Mouse (Mus musculus): ENCODE data around the gene Wfdc13. TPM values are rescaled to one million over a fixed set of nuclear protein-coding genes. Genes with fewer than 3 reads are reported as not detected.
"Not testable (repeated sequence)": the region's sequence is repeated elsewhere in the genome, so short reads cannot be mapped to it uniquely, and the experiment has no call there.

Wfdc13 gene
- total RNA-seq, 2 experiments from 2014 or later: not detected

DNA sequence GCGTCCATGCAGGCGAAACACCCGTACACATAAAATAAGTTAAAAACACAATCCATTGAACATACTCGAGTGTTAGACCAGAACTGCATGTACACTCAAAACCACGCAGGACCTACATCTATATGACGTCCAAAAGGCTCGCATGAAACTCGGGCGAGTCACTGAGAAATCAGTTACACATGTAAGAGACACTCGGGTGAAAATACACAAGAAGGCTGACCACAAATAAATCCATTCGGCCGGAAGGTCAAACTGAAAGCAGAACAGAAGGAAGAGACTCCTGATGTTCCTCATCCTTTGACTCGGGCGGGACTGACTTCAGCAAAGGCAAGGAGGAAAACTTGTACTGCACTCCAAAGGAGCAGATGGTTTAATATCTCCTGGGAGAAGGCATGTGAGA lies 21.1 kb downstream of the Wfdc13 start:
- ATAC-seq (replicated peaks; ENCODE audit: low FRiP score, poor library complexity, severe bottlenecking): no peak

DNA sequence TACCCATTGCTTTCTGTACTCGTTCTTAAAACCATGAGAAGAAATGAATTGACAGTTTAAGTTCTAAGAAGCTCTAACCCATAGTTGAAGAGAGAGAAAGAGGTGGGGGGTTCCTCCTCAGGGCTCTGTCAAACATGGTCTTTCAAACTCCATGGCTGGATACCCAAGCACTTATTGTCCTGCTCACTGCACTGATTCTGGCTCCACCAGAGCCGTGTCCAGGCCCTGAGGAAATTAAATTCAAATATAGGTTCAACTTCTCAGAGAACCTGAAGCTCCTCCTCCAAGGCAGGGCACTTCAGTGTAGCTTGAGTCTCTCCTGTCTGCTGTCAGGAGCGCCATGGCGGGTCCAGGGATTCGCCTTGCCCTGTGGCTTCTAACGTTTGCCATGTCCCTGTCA lies 30.1 kb downstream of the Wfdc13 start, which contains the start of gene Spint5:
Spint5 (plus strand) TSS at position 301 of the 400 bp plus-strand sequence.
- ATAC-seq (replicated peaks; ENCODE audit: low FRiP score, poor library complexity, severe bottlenecking): no peak

DNA sequence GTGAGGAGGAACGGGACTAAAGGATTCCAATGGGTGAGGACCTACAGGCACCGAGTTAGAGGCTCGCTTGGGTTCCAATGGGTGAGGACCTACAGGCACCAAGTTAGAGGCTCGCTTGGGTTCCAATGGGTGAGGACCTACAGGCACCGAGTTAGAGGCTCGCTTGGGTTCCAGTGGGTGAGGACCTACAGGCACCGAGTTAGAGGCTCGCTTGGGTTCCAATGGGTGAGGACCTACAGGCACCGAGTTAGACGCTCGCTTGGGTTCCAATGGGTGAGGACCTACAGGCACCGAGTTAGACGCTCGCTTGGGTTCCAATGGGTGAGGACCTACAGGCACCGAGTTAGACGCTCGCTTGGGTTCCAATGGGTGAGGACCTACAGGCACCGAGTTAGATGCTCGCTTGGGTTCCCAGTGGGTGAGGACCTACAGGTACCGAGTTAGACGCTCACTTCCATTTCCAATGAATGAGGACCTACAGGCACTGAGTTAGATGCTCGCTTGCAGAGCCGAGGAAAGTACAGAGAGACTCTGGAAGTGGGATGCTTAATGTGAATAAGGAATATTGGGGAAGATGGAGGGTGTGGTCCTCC lies 31.4 kb downstream of the Wfdc13 start:
- ATAC-seq (replicated peaks; ENCODE audit: low FRiP score, poor library complexity, severe bottlenecking): not testable (repeated sequence)

DNA sequence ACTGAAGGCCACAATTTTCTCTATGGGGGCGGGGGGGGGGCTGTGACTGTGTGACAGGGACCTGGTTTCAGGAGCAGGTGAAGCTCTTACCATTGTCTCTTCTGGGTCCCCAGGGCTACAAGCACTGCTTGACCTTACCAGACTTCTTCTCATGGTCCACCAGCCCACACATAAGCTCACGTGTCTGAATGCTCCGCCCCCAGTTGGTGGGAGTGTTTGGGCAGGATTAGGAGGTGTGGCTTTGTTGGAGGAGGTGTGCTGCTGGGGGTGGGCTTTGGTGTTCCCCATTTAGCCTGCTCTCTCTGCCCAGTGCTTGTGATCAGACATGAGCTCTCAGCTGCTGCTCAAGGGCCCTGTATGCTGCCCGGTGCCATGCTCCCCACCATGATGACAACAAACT lies 38.4 kb downstream of the Wfdc13 start:
- ATAC-seq (replicated peaks; ENCODE audit: low FRiP score, poor library complexity, severe bottlenecking): no peak

DNA sequence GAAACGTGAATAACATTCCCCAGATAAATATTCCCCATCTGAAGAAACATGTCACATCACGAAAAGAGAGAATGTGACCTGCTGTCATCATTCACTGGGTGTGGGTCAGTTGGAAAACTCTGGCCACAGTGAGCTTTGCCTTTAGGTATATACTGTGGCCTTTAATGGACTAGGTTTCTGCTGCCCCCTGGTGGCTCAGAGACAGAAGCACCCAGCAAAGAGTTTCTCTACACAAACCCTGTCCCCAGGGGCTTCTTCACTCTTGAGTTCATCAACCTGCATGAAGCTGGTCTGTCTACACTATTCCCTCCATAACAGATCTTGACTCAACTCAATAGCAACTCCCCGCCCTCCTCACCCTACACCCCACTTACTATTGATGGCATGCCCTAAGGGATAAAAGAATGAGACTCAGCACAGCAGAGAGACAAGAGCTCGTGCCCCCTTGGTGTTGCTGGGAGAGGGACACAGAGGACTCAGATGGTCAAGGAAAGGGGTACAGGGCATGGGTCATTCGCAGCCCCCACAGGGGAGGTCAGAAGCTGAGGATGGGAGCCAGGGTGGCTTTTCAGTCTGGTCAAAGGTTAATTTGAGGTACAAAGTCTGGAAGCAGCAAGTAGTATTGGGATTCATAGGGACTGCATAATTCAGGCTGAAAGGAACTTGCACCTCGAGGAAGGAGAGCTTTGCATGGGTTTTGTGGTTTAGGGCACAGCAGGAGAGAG lies 41.1 kb downstream of the Wfdc13 start:
- ATAC-seq (replicated peaks; ENCODE audit: low FRiP score, poor library complexity, severe bottlenecking): peak; percentile 92

DNA sequence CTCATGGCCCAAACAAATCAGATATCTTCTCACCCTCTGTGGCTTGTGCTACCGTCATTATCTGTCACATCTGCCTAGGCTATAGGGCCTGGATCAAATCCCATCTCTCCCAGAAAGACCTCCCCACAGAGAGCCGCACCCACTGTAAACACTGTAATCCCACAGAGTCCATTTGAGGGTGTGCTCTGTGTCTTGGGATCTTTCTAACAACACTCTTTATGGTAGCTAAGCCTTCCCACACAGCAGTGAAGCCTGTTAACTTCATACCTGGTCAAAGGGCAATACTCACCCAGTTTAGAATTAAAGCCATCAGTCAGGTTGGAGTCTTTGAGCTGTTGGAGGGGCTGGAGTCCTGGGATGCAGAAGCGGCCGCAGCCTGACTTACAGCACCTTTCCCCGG lies 46.8 kb downstream of the Wfdc13 start:
- no peak for ATAC-seq (replicated peaks; ENCODE audit: low FRiP score, poor library complexity, severe bottlenecking)

DNA sequence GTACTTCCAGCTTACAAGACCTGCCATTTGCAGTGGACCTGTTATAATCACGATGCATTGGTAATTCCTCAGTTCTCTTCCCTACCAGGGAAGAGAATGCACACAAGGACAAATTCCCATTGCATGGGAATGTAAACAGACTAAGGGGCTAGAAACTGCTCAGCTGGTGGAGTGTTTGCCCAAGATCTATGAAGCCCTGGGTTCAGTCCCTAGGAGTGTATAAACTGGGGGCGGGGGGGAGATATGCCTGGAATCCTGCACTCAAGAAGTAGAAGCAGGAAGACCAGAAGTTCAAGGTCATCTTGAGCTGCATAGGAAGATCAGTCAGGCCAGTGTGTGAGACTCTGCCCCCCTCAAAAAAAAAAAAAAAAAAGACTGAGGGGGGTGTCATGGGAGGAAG lies 48.4 kb downstream of the Wfdc13 start:
- ATAC-seq (replicated peaks; ENCODE audit: low FRiP score, poor library complexity, severe bottlenecking): no peak

DNA sequence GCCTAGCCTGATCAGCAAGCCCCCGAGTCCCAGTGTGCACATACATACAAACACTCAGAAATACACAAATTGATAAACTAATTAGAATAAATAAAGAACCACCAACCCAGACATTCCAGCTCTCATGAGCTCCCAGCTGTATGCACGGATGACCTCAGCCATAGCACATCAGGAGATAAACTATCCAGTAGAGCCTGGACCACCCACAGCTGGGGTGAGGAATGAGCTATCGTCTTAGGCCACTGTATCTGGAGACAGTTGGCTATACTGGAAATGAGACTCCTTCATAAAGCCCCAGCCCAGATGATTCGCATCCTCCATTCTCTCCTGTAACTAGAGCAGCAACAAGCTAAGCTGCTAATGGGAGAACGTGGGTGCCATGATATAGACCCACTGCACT lies 49.9 kb downstream of the Wfdc13 start:
- ATAC-seq (replicated peaks; ENCODE audit: low FRiP score, poor library complexity, severe bottlenecking): no peak

DNA sequence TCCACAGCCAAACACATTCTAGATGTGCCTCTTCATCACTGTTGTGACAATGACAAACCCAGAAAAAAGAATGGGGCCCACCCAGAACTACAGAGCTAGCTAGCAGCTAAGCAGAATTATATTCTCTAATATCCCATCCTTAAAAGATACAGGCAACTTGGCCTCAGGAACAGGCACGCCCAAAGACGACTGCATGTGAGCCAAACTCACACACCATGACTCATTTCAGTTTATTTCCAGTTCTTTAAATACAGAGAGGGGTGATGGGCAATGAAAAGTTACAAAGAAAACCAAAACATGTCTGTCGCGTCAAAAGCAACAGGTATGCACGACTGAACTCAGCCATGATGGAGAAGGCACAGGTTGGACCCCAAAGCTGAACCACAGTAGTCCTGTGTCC lies 50.5 kb downstream of the Wfdc13 start:
- no peak for ATAC-seq (replicated peaks; ENCODE audit: low FRiP score, poor library complexity, severe bottlenecking)

Other genes with a start within 250 kb of the Wfdc13 start
Only the 30 nearest of the 32 such genes appear.
- gene Gm20458, start 224.1 kb upstream of the Wfdc13 start, total RNA-seq (2015; ENCODE audit: low replicate concordance): not detected in 2 replicates
- not detected in 2 replicates for gene Gm20458, start 224.1 kb upstream of the Wfdc13 start, total RNA-seq (2017; ENCODE audit: low replicate concordance)
- gene Trp53tg5, start 211.4 kb upstream of the Wfdc13 start, total RNA-seq (2015; ENCODE audit: low replicate concordance): not detected in 2 replicates
- gene Trp53tg5, start 211.4 kb upstream of the Wfdc13 start, total RNA-seq (2017; ENCODE audit: low replicate concordance): not detected in 2 replicates
- 2.1 TPM in 1 of 2 replicates, not detected in the other for gene Dbndd2, start 199.0 kb upstream of the Wfdc13 start, total RNA-seq (2015; ENCODE audit: low replicate concordance)
- gene Dbndd2, start 199.0 kb upstream of the Wfdc13 start, total RNA-seq (2017; ENCODE audit: low replicate concordance): 0.84 and 3.9 TPM in 2 replicates
- gene Pigt, start 187.6 kb upstream of the Wfdc13 start, total RNA-seq (2015; ENCODE audit: low replicate concordance): 13.6 and 17.1 TPM in 2 replicates
- gene Pigt, start 187.6 kb upstream of the Wfdc13 start, total RNA-seq (2017; ENCODE audit: low replicate concordance): 7.0 and 8.6 TPM in 2 replicates
- gene Wfdc2, start 122.7 kb upstream of the Wfdc13 start, total RNA-seq (2015; ENCODE audit: low replicate concordance): not detected in 2 replicates
- gene Wfdc2, start 122.7 kb upstream of the Wfdc13 start, total RNA-seq (2017; ENCODE audit: low replicate concordance): not detected in 2 replicates
- gene Spint3, start 111.6 kb upstream of the Wfdc13 start, total RNA-seq (2015; ENCODE audit: low replicate concordance): not detected in 2 replicates
- not detected in 2 replicates for gene Spint3, start 111.6 kb upstream of the Wfdc13 start, total RNA-seq (2017; ENCODE audit: low replicate concordance)
- gene Wfdc6a, start 99.7 kb upstream of the Wfdc13 start, total RNA-seq (2015; ENCODE audit: low replicate concordance): not detected in 2 replicates
- gene Wfdc6a, start 99.7 kb upstream of the Wfdc13 start, total RNA-seq (2017; ENCODE audit: low replicate concordance): not detected in 2 replicates
- gene Eppin, start 91.5 kb upstream of the Wfdc13 start, total RNA-seq (2015; ENCODE audit: low replicate concordance): not detected in 2 replicates
- not detected in 2 replicates for gene Eppin, start 91.5 kb upstream of the Wfdc13 start, total RNA-seq (2017; ENCODE audit: low replicate concordance)
- not detected in 2 replicates for gene Wfdc6b, start 71.6 kb upstream of the Wfdc13 start, total RNA-seq (2015; ENCODE audit: low replicate concordance)
- not detected in 2 replicates for gene Wfdc6b, start 71.6 kb upstream of the Wfdc13 start, total RNA-seq (2017; ENCODE audit: low replicate concordance)
- gene Wfdc8, start 71.5 kb upstream of the Wfdc13 start, total RNA-seq (2015; ENCODE audit: low replicate concordance): not detected in 2 replicates
- gene Wfdc8, start 71.5 kb upstream of the Wfdc13 start, total RNA-seq (2017; ENCODE audit: low replicate concordance): not detected in 2 replicates
- gene Wfdc16, start 46.3 kb upstream of the Wfdc13 start, total RNA-seq (2015; ENCODE audit: low replicate concordance): not detected in 2 replicates
- gene Wfdc16, start 46.3 kb upstream of the Wfdc13 start, total RNA-seq (2017; ENCODE audit: low replicate concordance): not detected in 2 replicates
- not detected in 2 replicates for gene Wfdc10, start 29.1 kb upstream of the Wfdc13 start, total RNA-seq (2015; ENCODE audit: low replicate concordance)
- gene Wfdc10, start 29.1 kb upstream of the Wfdc13 start, total RNA-seq (2017; ENCODE audit: low replicate concordance): not detected in 2 replicates
- not detected in 2 replicates for gene Wfdc9, start 28.5 kb upstream of the Wfdc13 start, total RNA-seq (2015; ENCODE audit: low replicate concordance)
- gene Wfdc9, start 28.5 kb upstream of the Wfdc13 start, total RNA-seq (2017; ENCODE audit: low replicate concordance): not detected in 2 replicates
- not detected in 2 replicates for gene Wfdc11, start 11.0 kb upstream of the Wfdc13 start, total RNA-seq (2015; ENCODE audit: low replicate concordance)
- 0.77 TPM in 1 of 2 replicates, not detected in the other for gene Wfdc11, start 11.0 kb upstream of the Wfdc13 start, total RNA-seq (2017; ENCODE audit: low replicate concordance)
- gene Spint4, start 13.4 kb downstream of the Wfdc13 start, total RNA-seq (2015; ENCODE audit: low replicate concordance): not detected in 2 replicates
- not detected in 2 replicates for gene Spint4, start 13.4 kb downstream of the Wfdc13 start, total RNA-seq (2017; ENCODE audit: low replicate concordance)
- gene Spint5, start 30.2 kb downstream of the Wfdc13 start, total RNA-seq (2015; ENCODE audit: low replicate concordance): not detected in 2 replicates
- not detected in 2 replicates for gene Spint5, start 30.2 kb downstream of the Wfdc13 start, total RNA-seq (2017; ENCODE audit: low replicate concordance)
- 16.7 and 19.9 TPM in 2 replicates for gene Wfdc3, start 60.8 kb downstream of the Wfdc13 start, total RNA-seq (2015; ENCODE audit: low replicate concordance)
- gene Wfdc3, start 60.8 kb downstream of the Wfdc13 start, total RNA-seq (2017; ENCODE audit: low replicate concordance): 10.0 and 12.8 TPM in 2 replicates
- gene Dnttip1, start 60.9 kb downstream of the Wfdc13 start, total RNA-seq (2015; ENCODE audit: low replicate concordance): 79.2 and 130 TPM in 2 replicates
- 137 and 237 TPM in 2 replicates for gene Dnttip1, start 60.9 kb downstream of the Wfdc13 start, total RNA-seq (2017; ENCODE audit: low replicate concordance)
- gene Ube2c, start 84.8 kb downstream of the Wfdc13 start, total RNA-seq (2015; ENCODE audit: low replicate concordance): 268 and 318 TPM in 2 replicates
- gene Ube2c, start 84.8 kb downstream of the Wfdc13 start, total RNA-seq (2017; ENCODE audit: low replicate concordance): 123 and 215 TPM in 2 replicates
- not detected in 2 replicates for gene Tnnc2, start 94.9 kb downstream of the Wfdc13 start, total RNA-seq (2015; ENCODE audit: low replicate concordance)
- not detected in 2 replicates for gene Tnnc2, start 94.9 kb downstream of the Wfdc13 start, total RNA-seq (2017; ENCODE audit: low replicate concordance)
- gene Snx21, start 100.7 kb downstream of the Wfdc13 start, total RNA-seq (2015; ENCODE audit: low replicate concordance): 2.1 and 2.9 TPM in 2 replicates
- 0.43 and 0.98 TPM in 2 replicates for gene Snx21, start 100.7 kb downstream of the Wfdc13 start, total RNA-seq (2017; ENCODE audit: low replicate concordance)
- 9.6 and 10.0 TPM in 2 replicates for gene Acot8, start 119.8 kb downstream of the Wfdc13 start, total RNA-seq (2015; ENCODE audit: low replicate concordance)
- gene Acot8, start 119.8 kb downstream of the Wfdc13 start, total RNA-seq (2017; ENCODE audit: low replicate concordance): 15.8 and 20.8 TPM in 2 replicates
- 0.58 and 1.9 TPM in 2 replicates for gene Zswim3, start 120.0 kb downstream of the Wfdc13 start, total RNA-seq (2015; ENCODE audit: low replicate concordance)
- 2.0 and 4.5 TPM in 2 replicates for gene Zswim3, start 120.0 kb downstream of the Wfdc13 start, total RNA-seq (2017; ENCODE audit: low replicate concordance)
- gene Zswim1, start 137.6 kb downstream of the Wfdc13 start, total RNA-seq (2015; ENCODE audit: low replicate concordance): 1.5 and 2.1 TPM in 2 replicates
- 0.60 and 1.1 TPM in 2 replicates for gene Zswim1, start 137.6 kb downstream of the Wfdc13 start, total RNA-seq (2017; ENCODE audit: low replicate concordance)
- gene Spata25, start 143.4 kb downstream of the Wfdc13 start, total RNA-seq (2015; ENCODE audit: low replicate concordance): not detected in 2 replicates
- not detected in 2 replicates for gene Spata25, start 143.4 kb downstream of the Wfdc13 start, total RNA-seq (2017; ENCODE audit: low replicate concordance)
- gene Ctsa, start 147.8 kb downstream of the Wfdc13 start, total RNA-seq (2015; ENCODE audit: low replicate concordance): 26.8 and 36.1 TPM in 2 replicates
- gene Ctsa, start 147.8 kb downstream of the Wfdc13 start, total RNA-seq (2017; ENCODE audit: low replicate concordance): 33.5 and 39.9 TPM in 2 replicates
- not detected in 2 replicates for gene Neurl2, start 148.3 kb downstream of the Wfdc13 start, total RNA-seq (2015; ENCODE audit: low replicate concordance)
- 1.4 TPM in 1 of 2 replicates, not detected in the other for gene Neurl2, start 148.3 kb downstream of the Wfdc13 start, total RNA-seq (2017; ENCODE audit: low replicate concordance)
- gene Pltp, start 172.6 kb downstream of the Wfdc13 start, total RNA-seq (2015; ENCODE audit: low replicate concordance): 0.58 and 0.84 TPM in 2 replicates
- 1.8 and 3.3 TPM in 2 replicates for gene Pltp, start 172.6 kb downstream of the Wfdc13 start, total RNA-seq (2017; ENCODE audit: low replicate concordance)
- 5.6 and 22.6 TPM in 2 replicates for gene Pcif1, start 194.2 kb downstream of the Wfdc13 start, total RNA-seq (2015; ENCODE audit: low replicate concordance)
- 19.0 and 30.5 TPM in 2 replicates for gene Pcif1, start 194.2 kb downstream of the Wfdc13 start, total RNA-seq (2017; ENCODE audit: low replicate concordance)
- gene Zfp335, start 226.7 kb downstream of the Wfdc13 start, total RNA-seq (2015; ENCODE audit: low replicate concordance): 13.4 and 17.9 TPM in 2 replicates
- gene Zfp335, start 226.7 kb downstream of the Wfdc13 start, total RNA-seq (2017; ENCODE audit: low replicate concordance): 9.9 and 10.3 TPM in 2 replicates